Mouse (Mus musculus): ENCODE measurements around the gene Tjp1.

GRCm38 (mm10) chr7:65523116-65523515, 4.5 kb downstream of the Tjp1 start:
- TF ChIP-seq CTCF (IDR thresholded peaks at IDR 0.05; ENCODE audit: low read depth) (no peak), EP300 (IDR thresholded peaks at IDR 0.05; ENCODE audit: low read depth) (no peak)
